Mouse (Mus musculus): ENCODE results near the gene Gm20388.

- TF ChIP-seq CTCF (IDR thresholded peaks at IDR 0.05; ENCODE audit: low read depth) (no peak), EP300 (IDR thresholded peaks at IDR 0.05; ENCODE audit: low read depth) (no peak)
These were observed 4359.9 kb downstream of the Gm20388 start for GRCm38 (mm10) chr8:124270504-124270903.
